Mouse (Mus musculus): ENCODE measurements around the gene Nfic.
A peak's percentile ranks its signal among the peaks of the same experiment; 100 is the strongest.

The Nfic gene

GRCm38 (mm10) chr10:81401521-81402226 lies 53.8 kb downstream of the Nfic start:
- peak; percentile 90 for DNase-seq

DNA sequence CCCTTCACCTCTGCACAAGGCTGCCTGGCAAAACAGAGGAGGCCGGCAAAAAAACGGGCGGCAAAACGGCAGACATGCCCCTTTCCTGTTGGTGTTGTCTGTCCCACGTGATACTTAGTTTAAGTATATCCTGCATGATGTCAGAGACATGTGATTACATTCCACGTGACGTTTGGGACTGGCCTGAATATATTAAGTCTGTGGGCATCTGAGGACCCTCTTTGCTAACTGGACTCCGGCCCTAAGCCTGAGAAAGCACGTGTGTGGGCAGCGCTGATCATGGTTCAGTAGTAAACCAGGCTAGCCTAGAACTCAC lies 54.3 kb downstream of the Nfic start:
- DNase-seq = no peak

GRCm38 (mm10) chr10:81400371-81401204 lies 54.8 kb downstream of the Nfic start:
- DNase-seq = no peak

DNA sequence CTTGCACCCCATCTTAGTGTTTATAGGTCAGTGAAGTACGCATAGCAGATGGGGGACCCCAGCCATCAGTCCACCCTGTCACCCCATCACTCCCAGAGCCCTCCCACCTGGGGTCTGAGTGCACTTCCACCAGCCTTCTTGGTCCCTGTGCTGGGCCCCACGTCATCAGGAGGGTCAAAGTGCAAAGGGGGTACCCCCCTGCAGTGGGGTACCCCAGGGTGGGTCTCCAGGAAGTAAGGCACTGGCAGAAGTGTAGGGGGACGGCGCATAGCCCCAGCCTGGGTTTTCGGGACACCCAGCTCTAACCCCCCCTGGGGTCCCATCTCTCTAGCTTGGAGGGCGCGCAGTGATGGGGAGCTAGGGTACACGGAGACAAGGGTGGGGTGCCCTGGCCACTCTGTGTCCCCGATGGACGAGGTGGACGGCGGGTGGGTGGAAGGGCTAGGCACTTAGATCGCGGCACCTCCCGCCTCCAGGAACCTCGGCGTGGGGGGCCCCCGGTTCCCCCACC lies 55.6 kb downstream of the Nfic start:
- DNase-seq = no peak

DNA sequence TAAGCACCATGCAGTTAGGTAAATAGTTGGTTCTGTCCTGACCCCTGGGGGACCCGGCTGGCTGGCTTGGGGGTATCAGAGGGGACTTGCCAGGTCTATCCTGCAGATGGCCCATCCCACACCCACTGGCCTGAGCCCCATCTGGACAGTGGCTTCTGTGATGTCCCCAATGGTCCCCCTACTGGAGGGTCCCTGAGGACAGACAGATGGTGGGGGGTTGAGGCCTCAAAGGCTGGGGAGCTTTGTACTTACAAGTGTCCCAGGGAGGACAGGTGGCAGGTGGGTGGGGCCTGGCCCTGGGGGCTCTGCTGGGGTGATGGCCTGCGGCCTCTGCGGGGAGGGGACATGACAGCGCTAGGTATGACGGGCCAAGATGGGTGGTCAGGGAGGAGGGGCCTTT lies 56.1 kb downstream of the Nfic start:
- DNase-seq = no peak

DNA sequence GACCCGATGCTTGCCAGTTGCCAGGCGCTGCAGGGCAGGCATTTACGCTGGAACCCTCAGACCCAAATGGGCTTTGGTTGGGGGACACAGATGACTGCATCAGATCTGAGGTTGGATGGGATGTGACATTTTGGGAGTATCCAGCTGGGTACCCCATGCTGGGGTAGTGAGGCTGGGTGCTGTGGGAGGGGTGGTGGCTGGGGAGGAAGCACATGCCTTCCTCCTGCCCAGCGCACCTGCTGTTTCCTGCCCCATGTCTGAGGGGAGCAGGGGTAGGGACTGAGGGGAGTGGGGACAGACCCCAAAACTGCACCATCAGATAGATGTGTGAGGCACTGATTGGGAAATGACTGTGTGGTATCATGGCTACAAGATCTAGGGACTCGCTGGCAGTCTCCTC lies 58.7 kb downstream of the Nfic start:
- DNase-seq = no peak

DNA sequence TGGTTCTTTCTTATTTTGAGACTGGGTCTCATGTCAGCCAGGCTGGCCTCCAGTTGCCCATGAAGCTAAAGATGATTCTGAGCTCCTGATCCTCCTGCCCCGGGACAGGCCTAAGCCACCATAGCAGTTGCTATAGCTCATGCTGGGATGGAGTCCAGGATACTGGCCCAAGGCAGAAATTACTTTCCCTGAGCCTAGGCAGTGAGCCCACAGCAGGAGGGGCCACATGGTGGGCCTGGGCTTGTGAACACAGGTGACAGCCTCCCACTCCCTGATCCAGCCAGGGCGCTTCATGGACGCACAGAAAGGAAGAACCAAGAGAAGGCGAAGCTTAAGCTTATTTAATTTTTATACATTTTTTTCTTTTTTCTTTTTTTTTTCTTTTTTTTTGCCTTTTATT lies 59.6 kb downstream of the Nfic start:
- DNase-seq = no peak

DNA sequence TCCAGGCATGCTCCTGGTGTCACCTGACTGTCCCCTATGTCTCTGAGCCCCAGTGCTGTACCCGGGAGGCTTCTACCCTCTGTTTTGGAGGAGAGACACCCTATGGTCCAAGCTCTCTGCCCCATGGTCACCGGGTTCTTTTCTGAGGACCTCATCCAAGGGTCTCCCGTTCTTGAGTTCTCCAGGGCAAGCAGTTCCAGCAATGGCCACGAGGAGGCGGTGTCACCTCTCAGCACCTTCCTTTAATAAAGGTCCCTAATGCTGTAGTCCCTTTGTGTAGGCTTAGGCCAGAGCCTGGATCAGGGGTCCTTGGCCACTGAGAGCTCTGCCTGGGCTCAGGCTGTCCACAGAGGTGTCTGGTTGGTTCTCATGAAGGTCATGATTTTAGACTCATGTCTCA lies 60.3 kb downstream of the Nfic start:
- peak; percentile 86 for DNase-seq

GRCm38 (mm10) chr10:81393456-81394063 lies 61.9 kb downstream of the Nfic start:
- DNase-seq = no peak

GRCm38 (mm10) chr10:81392781-81393185 lies 62.7 kb downstream of the Nfic start, which contains the start of gene Smim24:
Smim24 (plus strand) TSS chr10:81393051.
- DNase-seq = no peak

GRCm38 (mm10) chr10:81392270-81392669 lies 63.2 kb downstream of the Nfic start:
- no peak for DNase-seq

DNA sequence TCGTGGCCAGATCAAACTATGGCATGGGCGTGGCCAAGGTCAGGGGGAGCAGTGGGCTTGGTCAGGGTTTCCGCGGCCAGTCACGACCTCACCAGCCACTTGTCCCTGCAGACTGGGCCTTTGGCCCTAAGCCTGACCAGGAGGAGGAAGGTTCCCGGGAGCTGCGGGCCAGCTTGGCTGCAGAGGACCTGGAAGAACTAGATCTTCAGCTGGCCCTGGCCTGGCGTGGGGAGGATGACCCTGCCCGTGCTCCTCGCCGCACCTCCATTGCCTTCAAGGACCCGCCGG lies 64.8 kb downstream of the Nfic start:
- no peak for DNase-seq

DNA sequence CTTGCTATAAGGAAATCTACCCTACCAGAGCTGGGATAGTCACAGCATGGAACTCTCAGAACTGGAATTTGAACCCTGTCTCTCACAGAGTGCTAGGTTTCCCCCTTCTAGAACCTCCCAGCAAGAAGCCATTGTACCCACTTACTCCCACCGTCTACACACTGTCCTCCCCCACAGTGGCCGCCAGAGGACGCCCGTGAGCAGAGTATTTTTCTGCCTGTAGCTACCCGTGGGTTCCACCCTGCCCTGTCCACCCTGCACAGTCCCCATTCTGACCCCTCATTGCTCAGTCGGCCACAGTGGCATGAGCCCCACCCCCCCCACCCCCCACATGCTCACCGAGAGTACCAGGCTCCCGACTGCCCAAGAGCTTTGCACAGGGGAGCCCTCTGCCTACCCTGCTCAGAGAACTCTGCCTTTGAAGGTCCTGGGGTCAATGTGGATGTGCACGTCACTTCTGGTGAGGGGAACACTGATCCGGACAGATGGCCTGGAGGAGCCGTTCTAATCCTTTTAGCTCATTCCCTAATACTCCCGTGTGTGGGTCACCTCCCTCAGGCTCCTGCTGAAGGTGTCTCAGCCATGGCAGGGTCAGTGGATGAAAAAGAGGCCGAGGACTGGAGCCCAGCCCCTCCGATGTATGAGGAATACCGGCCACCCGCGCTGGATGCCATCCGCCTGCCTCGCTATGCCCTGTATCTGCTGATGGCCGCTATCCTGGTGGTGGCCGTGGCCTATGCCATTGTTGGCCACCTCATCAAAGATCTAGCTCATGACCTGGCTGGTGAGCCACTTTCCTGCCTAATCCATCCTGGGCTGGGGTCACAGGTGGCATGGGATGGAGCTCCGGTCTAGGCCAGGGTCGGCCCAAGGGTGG lies 65.4 kb downstream of the Nfic start:
- peak; percentile 79 for DNase-seq

DNA sequence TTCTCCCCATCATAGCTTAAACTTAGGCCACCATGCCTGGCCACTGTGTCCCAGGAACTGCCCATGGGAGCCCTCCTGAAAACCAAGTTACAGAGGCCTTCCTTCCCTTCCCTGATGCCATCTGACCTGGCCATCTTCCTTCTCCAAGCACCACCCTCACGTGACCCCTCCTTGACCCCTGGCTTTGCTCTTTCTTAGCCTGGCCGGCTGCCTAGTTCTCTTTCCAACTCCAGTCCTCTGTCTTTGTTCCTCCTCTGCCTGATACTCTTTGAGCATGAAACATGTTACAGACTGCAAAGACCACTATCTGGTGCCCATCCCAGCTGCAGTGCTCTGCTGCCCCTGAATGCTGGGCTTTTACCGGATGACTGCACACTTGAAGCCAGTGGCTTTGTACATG lies 66.1 kb downstream of the Nfic start:
- peak; percentile 57 for DNase-seq

GRCm38 (mm10) chr10:81388505-81389055 lies 66.9 kb downstream of the Nfic start, which contains the start of gene Gm48552:
Gm48552 (plus strand) TSS chr10:81389005.
- no peak for DNase-seq

DNA sequence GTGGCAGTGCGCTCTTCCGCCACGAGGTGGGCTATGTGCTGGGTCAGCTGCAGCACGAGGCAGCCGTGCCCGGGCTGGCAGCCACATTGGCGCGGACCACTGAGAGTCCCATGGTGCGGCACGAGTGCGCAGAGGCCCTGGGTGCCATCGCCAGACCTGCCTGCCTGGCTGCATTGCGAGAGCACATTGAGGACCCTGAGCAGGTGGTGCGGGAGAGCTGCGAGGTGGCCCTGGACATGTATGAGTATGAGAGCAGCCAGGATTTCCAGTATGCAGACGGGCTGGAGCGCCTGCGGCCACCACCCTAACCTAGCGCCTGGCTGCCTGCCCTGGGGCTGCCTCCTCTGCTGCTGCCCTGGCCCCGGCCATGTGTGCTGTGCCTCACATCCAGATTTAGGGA lies 67.7 kb downstream of the Nfic start:
- DNase-seq = no peak

GRCm38 (mm10) chr10:81385603-81386306 lies 69.7 kb downstream of the Nfic start:
- no peak for DNase-seq

DNA sequence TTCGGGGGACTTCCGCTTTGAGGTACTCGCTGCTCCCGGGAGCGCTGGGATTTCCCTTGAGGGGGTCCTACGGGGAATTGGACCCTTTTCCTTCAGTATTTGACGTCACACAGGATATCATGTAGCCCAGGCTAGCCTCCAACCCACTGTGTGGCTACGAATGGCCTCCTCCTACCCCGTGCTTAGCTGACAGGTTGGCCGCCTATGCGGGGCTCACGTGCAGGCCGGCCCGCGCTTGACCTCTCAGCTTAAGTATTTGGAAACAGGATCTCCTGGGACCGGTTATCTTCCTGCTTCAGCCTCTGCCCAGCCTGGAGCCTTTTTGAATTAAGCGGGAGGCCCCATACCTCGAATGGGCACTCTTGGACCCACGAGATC lies 70.8 kb downstream of the Nfic start:
- no peak for DNase-seq

GRCm38 (mm10) chr10:81383802-81384604 lies 71.4 kb downstream of the Nfic start, which contains the start of the genes Dohh and Gm48551:
Dohh (plus strand) TSS chr10:81384428.
Gm48551 (plus strand) TSS chr10:81384466.
- peak; percentile 99 for DNase-seq

DNA sequence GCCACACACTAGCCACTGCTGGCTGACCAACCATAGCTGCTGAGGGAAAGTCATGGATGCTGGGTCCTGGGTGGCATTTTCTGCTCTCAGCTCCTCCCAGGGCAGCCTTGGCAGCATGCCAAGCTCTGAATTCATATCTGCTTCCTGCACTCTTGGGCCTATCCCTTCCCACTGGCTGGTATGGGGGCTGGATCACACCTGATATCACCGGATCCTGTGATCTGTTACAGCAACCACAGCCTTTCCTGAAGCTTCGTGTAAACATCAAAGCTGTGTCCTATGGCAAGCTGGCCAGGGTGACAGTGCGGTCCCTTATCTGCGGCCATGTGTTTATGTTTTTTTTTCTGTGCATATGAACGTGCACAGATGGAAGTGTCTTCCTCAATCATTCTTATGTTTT lies 73.4 kb downstream of the Nfic start:
- peak; percentile 77 for DNase-seq

DNA sequence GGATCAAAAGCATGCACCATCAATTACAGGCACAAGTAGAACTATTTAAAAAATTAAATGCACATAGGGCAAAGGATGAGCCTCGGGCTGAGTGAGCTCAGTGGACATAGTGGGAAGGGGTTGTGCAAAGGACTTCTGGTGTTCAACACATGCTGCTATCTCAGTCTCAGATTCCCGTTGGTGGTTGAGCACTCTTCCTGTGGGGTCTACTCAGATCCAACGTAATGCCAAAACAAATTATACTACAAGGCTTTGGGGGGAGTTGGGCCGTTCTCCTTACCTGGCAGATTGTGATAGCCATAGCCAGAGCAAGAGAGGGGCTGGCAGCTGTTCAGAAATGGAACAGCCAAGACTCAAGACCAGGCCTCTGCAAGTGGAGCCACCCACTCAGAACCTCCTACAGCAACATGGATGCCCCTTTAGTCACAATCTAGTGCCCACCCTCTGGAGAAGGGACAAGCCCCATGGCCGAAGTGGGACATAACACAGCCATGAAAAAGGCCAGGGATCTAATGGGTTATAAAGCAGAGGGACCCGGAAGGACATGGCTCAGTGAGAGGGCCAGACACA lies 75.5 kb downstream of the Nfic start:
- DNase-seq = no peak

Measured in lung, postnatal 36 days (tissue).